Mouse (Mus musculus) stomach, postnatal 0 days (tissue): ENCODE measurements around the gene E130114P18Rik.

Experiments
- CTCF ChIP-seq: IDR thresholded peaks from 2 replicates; pipeline ENCODE4 v1.5.1; 2016; ENCODE audit warnings: antibody characterized with exemption, low read depth, mild to moderate bottlenecking, moderate library complexity
- EP300 ChIP-seq: optimal IDR thresholded peaks from 2 replicates; pipeline ENCODE3; 2016; ENCODE audit warnings: antibody characterized with exemption

DNA sequence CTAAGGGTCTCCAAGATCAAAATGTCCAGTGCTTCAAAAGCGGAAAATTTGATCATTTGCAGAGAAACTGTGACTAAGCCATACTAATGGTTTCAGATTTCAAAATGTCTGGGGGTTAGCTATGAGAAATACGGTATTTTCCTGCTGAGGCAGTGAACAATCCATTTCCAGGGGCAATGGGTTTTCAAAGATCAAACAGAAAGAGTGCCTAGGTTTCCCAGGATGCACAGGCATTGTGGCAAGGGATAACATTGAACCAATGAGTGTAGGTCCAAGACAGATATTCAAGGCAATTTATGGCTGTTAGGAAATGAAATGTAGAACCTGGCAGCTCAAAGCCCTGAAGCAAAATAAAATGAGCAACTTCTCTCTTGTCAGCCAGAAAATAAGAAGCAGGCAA lies 220.3 kb downstream of the E130114P18Rik start:
- TF ChIP-seq EP300 (no peak), CTCF (no peak)
